Mouse (Mus musculus) small intestine, adult 2 months (tissue): ENCODE results near the gene Sspo. TPM values are rescaled to one million over a fixed set of nuclear protein-coding genes. Genes with fewer than 3 reads are reported as not detected.

Experiments
- H3K27ac ChIP-seq: fragments of 200-500 bp; 2 replicates; pipeline ENCODE4 v1.5.1; 2012; ENCODE audit warnings: low read depth, low read length, control low read depth, inconsistent platforms; ENCODE audit not compliant: insufficient read depth
- H3K27me3 ChIP-seq: fragments of 200-500 bp; 2 replicates; pipeline ENCODE4 v1.6.1; 2012; ENCODE audit warnings: mild to moderate bottlenecking, moderate library complexity, low read length, inconsistent platforms; ENCODE audit not compliant: control insufficient read depth, insufficient read depth
- H3K36me3 ChIP-seq: fragments of 200-500 bp; 2 replicates; pipeline ENCODE4 v1.6.1; 2012; ENCODE audit warnings: mild to moderate bottlenecking, low read length, control low read depth, inconsistent platforms; ENCODE audit not compliant: control insufficient read depth, insufficient read depth
- H3K4me1 ChIP-seq: fragments of 200-500 bp; 2 replicates; pipeline ENCODE4 v1.6.1; 2012; ENCODE audit warnings: low read length, inconsistent platforms, mixed read lengths; ENCODE audit not compliant: control insufficient read depth, insufficient read depth, insufficient read length
- H3K4me3 ChIP-seq: fragments of 200-500 bp; 2 replicates; pipeline ENCODE4 v1.5.1; 2012; ENCODE audit warnings: low read depth, mild to moderate bottlenecking, control low read depth, inconsistent platforms, low read length, moderate library complexity
- CTCF ChIP-seq: fragments of 200-500 bp; IDR thresholded peaks from 2 replicates; pipeline ENCODE4 v1.5.1; 2012; ENCODE audit warnings: low read depth, mild to moderate bottlenecking, control low read depth, inconsistent platforms, low read length, moderate library complexity, mixed read lengths; ENCODE audit not compliant: insufficient replicate concordance, insufficient read length; ENCODE audit errors: extremely low read depth
- POLR2A ChIP-seq: fragments of 200-500 bp; IDR thresholded peaks from 2 replicates; pipeline ENCODE4 v1.6.1; 2012; ENCODE audit warnings: low read depth, mild to moderate bottlenecking, control low read depth, inconsistent platforms, low read length, moderate library complexity
- WGBS: fragments of 180-500 bp; shearing (Covaris S2); methylation state at CpG from one replicate; pipeline ENCODE4 v1.1.7; 2018; 5-methylcytosine and 5-hydroxymethylcytosine counted together
- polyA plus RNA-seq: library from polyadenylated mRNA; depleted of rRNA; stranded (reverse); fragments of >200 nt; gene quantifications from 2 replicates; pipeline ENCODE4 v1.2.3, GENCODE M21; 2012

The Sspo gene
- polyA plus RNA-seq, 1 experiment: 3.0 TPM

GRCm38 (mm10) chr6:48466715-48467114 lies 18.7 kb downstream of the Sspo start:
- Histone ChIP-seq H3K27ac (peak overlapping the region; percentile 10), H3K4me1 (peaks cover 29% of the 10 kb centered on the region), H3K4me3 (no peak overlapping the region), H3K27me3 (no peaks in the 10 kb centered on the region), H3K36me3 (no peaks in the 10 kb centered on the region)
- 30% methylated on average over 6 of the region's 6 CpGs for WGBS
- TF ChIP-seq CTCF: no peak

- no peak for TF ChIP-seq CTCF
- no peak for TF ChIP-seq POLR2A
- WGBS: 47% methylated on average over 7 of the region's 7 CpGs
Measured at GRCm38 (mm10) chr6:48467490-48467889, 19.5 kb downstream of the Sspo start.

GRCm38 (mm10) chr6:48470739-48471138 lies 22.7 kb downstream of the Sspo start:
- Histone ChIP-seq H3K27ac (no peak overlapping the region), H3K36me3 (no peaks in the 10 kb centered on the region), H3K4me3 (no peak overlapping the region), H3K27me3 (no peaks in the 10 kb centered on the region), H3K4me1 (peaks cover 20% of the 10 kb centered on the region)
- no peak for TF ChIP-seq CTCF
- TF ChIP-seq POLR2A: no peak
- WGBS: 81% methylated on average over 2 of the region's 2 CpGs

More at GRCm38 (mm10) chr6:48467490-48467889, 19.5 kb downstream of the Sspo start:
- peak overlapping the region; percentile 10 for H3K27ac ChIP-seq
- H3K4me1 ChIP-seq: peaks cover 29% of the 10 kb centered on the region
- no peaks in the 10 kb centered on the region for H3K27me3 ChIP-seq
- H3K36me3 ChIP-seq: no peaks in the 10 kb centered on the region
- no peak overlapping the region for H3K4me3 ChIP-seq

GRCm38 (mm10) chr6:48478446-48478845 lies 30.4 kb downstream of the Sspo start:
- no peak overlapping the region for H3K4me3 ChIP-seq
- 75% methylated on average over 4 of the region's 4 CpGs for WGBS
- TF ChIP-seq POLR2A (no peak), CTCF (no peak)

GRCm38 (mm10) chr6:48482501-48482900 lies 34.5 kb downstream of the Sspo start:
- no peak overlapping the region for H3K4me3 ChIP-seq
- H3K36me3 ChIP-seq: no peaks in the 10 kb centered on the region
- WGBS: 83% methylated on average over 5 of the region's 5 CpGs
- no peak for TF ChIP-seq CTCF
- TF ChIP-seq POLR2A: no peak
- H3K27ac ChIP-seq: no peak overlapping the region
- peaks cover 2% of the 10 kb centered on the region; the same call in 1 of the 2 replicates for H3K4me1 ChIP-seq
- H3K27me3 ChIP-seq: no peaks in the 10 kb centered on the region

More at GRCm38 (mm10) chr6:48478446-48478845, 30.4 kb downstream of the Sspo start:
- Histone ChIP-seq H3K36me3 (no peaks in the 10 kb centered on the region), H3K4me1 (no peaks in the 10 kb centered on the region), H3K27me3 (no peaks in the 10 kb centered on the region), H3K27ac (no peak overlapping the region)

- peaks cover 2% of the 10 kb centered on the region; the same call in 1 of the 2 replicates for H3K4me1 ChIP-seq
- WGBS: 15% methylated on average over 25 of the region's 25 CpGs
- H3K36me3 ChIP-seq: no peaks in the 10 kb centered on the region
- no peaks in the 10 kb centered on the region for H3K27me3 ChIP-seq
- no peak overlapping the region for H3K27ac ChIP-seq
- TF ChIP-seq POLR2A (no peak), CTCF (no peak)
- no peak overlapping the region for H3K4me3 ChIP-seq
Measured at GRCm38 (mm10) chr6:48487747-48488725, 40.0 kb downstream of the Sspo start.

- Histone ChIP-seq H3K27ac (no peak overlapping the region), H3K4me1 (peaks cover 2% of the 10 kb centered on the region; the same call in 1 of the 2 replicates), H3K4me3 (no peak overlapping the region), H3K36me3 (no peaks in the 10 kb centered on the region), H3K27me3 (no peaks in the 10 kb centered on the region)
- TF ChIP-seq POLR2A (no peak), CTCF (no peak)
- 89% methylated on average over 3 of the region's 3 CpGs for WGBS
Measured at GRCm38 (mm10) chr6:48489741-48490140, 41.7 kb downstream of the Sspo start.
